Comparison of ENCODE assay signal across 16 mouse cellular contexts in genomic region chr7:143360776-143361175, GRCm38 (mm10).
A peak's percentile ranks its signal among the peaks of the same experiment; 100 is the strongest.
DNase-seq lines count a peak whose midpoint lies in the region; ATAC-seq lines count a peak whose summit lies in the region.
"Had no signal": no experiment of that assay in that cellular context is flagged by ENCODE, and none has a peak within 500 bp of the region (broad histone marks: within the 10 kb centered on the region; RNA-seq: fewer than 3 reads in every experiment).

No protein-coding gene starts in this region.

- no peaks in the 10 kb centered on the region; the same call in 1 of the 2 replicates for H3K36me3 ChIP-seq in heart, embryonic 10.5 days
- H3K36me3 ChIP-seq: hindbrain, embryonic 12.5 days; lung, embryonic 15.5 days; midbrain, embryonic 12.5 days had no signal

- peak overlapping the region; percentile 72 for H3K27ac ChIP-seq in heart, embryonic 10.5 days
- H3K27ac ChIP-seq: hindbrain, embryonic 12.5 days; lung, embryonic 15.5 days; midbrain, embryonic 12.5 days had no signal

- H3K9me3 ChIP-seq in heart, embryonic 10.5 days: no peaks in the 10 kb centered on the region
- H3K9me3 ChIP-seq: hindbrain, embryonic 12.5 days; lung, embryonic 15.5 days; midbrain, embryonic 12.5 days had no signal

- H3K4me3 ChIP-seq in heart, embryonic 10.5 days: no peak overlapping the region
- H3K4me3 ChIP-seq: hindbrain, embryonic 12.5 days; lung, embryonic 15.5 days; midbrain, embryonic 12.5 days had no signal

- H3K27me3 ChIP-seq in heart, embryonic 10.5 days (ENCODE audit: insufficient read depth, poor library complexity, severe bottlenecking): 0 out of 2 replicates have a peak, but pooled peaks cover 3% of the 10 kb centered on the region
- H3K27me3 ChIP-seq: hindbrain, embryonic 12.5 days; lung, embryonic 15.5 days had no signal

- 54% methylated on average over 5 of the region's 5 CpGs for WGBS in heart, embryonic 10.5 days

- no peak for ATAC-seq in cerebellum, adult (ENCODE audit: insufficient number of reproducible peaks, low FRiP score, low TSS enrichment)
- ATAC-seq: activated CD4-positive, CD25-positive, alpha-beta regulatory T cell, adult 4 months; CD4-positive, CD25-positive, alpha-beta regulatory T cell, adult 4 months; forebrain, embryonic 14.5 days had no signal

- H3K4me1 ChIP-seq in heart, embryonic 10.5 days: peaks cover 73% of the 10 kb centered on the region
- H3K4me1 ChIP-seq: midbrain, embryonic 12.5 days had no signal

- DNase-seq in heart, embryonic 10.5 days (ENCODE audit: low spot score): no peak
- DNase-seq in heart, adult 11 months: no peak
- DNase-seq in urinary bladder, postnatal 14 days (ENCODE audit: low spot score): peak; percentile 73
- no peak for DNase-seq in urinary bladder, postnatal 4 days (ENCODE audit: low spot score in 2 of 2)
- peak; percentile 58 to 62 for DNase-seq in heart, postnatal 10 days
- peak; percentile 35 to 67 for DNase-seq in urinary bladder, postnatal 36 days (ENCODE audit: low spot score in 2 of 2)
- no peak for DNase-seq in thymus, postnatal 14 days
- DNase-seq: kidney, adult 18-20 months; layer of hippocampus, postnatal 36 days had no signal

- intact Hi-C loops in heart, postnatal 10 days (cut with DNase I): no loop called here

Comparison
In these comparisons a context has a peak if more than half of its experiments do, and no peak if none do; other contexts are left out.
1. DNase-seq: peak in urinary bladder, postnatal 14 days (single experiment), heart, postnatal 10 days (2 of 2) and urinary bladder, postnatal 36 days (2 of 2); none in heart, embryonic 10.5 days (single experiment), heart, adult 11 months (single experiment), urinary bladder, postnatal 4 days (0 of 2) and thymus, postnatal 14 days (single experiment).